Mouse (Mus musculus) midbrain, embryonic 11.5 days (tissue): ENCODE data around the gene Trappc11. TPM values are rescaled to one million over a fixed set of nuclear protein-coding genes. Genes with fewer than 3 reads are reported as not detected.

Experiments
- ATAC-seq: fragments of 200-750 bp; cut with Nextera tagmentation; 2 replicates; pipeline ENCODE4 v1.8.0; 2017; ENCODE audit warnings: moderate TSS enrichment, moderate library complexity; ENCODE audit not compliant: low FRiP score
- DNase-seq: peaks from one replicate; pipeline ENCODE4 v3.0.0; 2015; ENCODE audit warnings: low spot score; ENCODE audit errors: missing footprints
- H3K27ac ChIP-seq: fragments of 300-500 bp; sonication (generic); 2 replicates; pipeline ENCODE4 v1.5.1; 2014; ENCODE audit warnings: low read depth, low read length
- H3K27me3 ChIP-seq: fragments of 300-500 bp; sonication (generic); 2 replicates; pipeline ENCODE4 v1.6.1; 2014; ENCODE audit warnings: mild to moderate bottlenecking, low read length, moderate library complexity, mixed read lengths; ENCODE audit not compliant: control insufficient read depth, insufficient read depth
- H3K36me3 ChIP-seq: fragments of 300-500 bp; sonication (generic); 2 replicates; pipeline ENCODE4 v1.6.1; 2014; ENCODE audit warnings: mild to moderate bottlenecking, low read length, moderate library complexity, mixed read lengths; ENCODE audit not compliant: control insufficient read depth, insufficient read depth
- H3K4me1 ChIP-seq: fragments of 300-500 bp; sonication (generic); 2 replicates; pipeline ENCODE4 v1.6.1; 2014; ENCODE audit warnings: low read length; ENCODE audit not compliant: control insufficient read depth, insufficient read depth
- H3K4me2 ChIP-seq: fragments of 300-500 bp; sonication (generic); 2 replicates; pipeline ENCODE4 v1.6.1; 2014; ENCODE audit warnings: mild to moderate bottlenecking, moderate library complexity
- H3K4me3 ChIP-seq: fragments of 300-500 bp; sonication (generic); 2 replicates; pipeline ENCODE4 v1.5.1; 2014; ENCODE audit warnings: low read depth, low read length
- H3K9ac ChIP-seq: fragments of 300-500 bp; sonication (generic); 2 replicates; pipeline ENCODE4 v1.6.1; 2014; ENCODE audit warnings: low read length
- H3K9me3 ChIP-seq: fragments of 300-500 bp; sonication (generic); 2 replicates; pipeline ENCODE4 v1.6.1; 2016; ENCODE audit warnings: low read length; ENCODE audit not compliant: control insufficient read depth
- WGBS: fragments of 180-500 bp; shearing (Covaris S2); extraction: QIAGEN DNeasy Blood & Tissue Kit; methylation state at CpG from one replicate; pipeline ENCODE4 v1.1.7; 2014; 5-methylcytosine and 5-hydroxymethylcytosine counted together
- polyA plus RNA-seq: library from polyadenylated mRNA; unstranded; fragments of >200 nt; fragmentation: Nextera tagmentation; extraction: Ambion mirVana; gene quantifications from 2 replicates; pipeline ENCODE4 v1.2.1, GENCODE M21; 2014

Trappc11 gene
- polyA plus RNA-seq, 1 experiment from 2014 or later = 47.8 TPM

DNA sequence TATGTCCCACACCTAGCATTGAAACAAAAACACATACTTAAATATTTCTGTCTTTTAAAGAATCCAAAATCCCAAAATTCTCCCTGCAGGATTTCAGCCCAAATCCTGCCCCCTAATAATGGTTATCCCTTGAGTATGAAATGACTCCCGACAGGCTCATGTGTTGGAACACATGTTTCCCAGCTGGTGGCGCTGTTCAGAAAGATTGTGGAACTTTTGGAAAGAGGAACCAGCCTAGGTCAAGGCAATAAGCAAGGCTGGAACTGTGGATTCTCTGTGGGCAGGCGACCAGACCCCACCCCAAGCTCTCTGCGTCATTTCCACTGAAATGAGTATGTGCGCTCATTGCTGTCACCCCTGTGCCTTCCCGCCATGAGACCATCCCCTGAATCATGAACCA is 20.3 kb upstream of the Trappc11 start:
- Histone ChIP-seq H3K36me3 (peaks cover 7% of the 10 kb centered on the region; the same call in 1 of the 2 replicates), H3K9ac (no peak overlapping the region), H3K4me3 (no peak overlapping the region), H3K27ac (no peak overlapping the region), H3K9me3 (no peaks in the 10 kb centered on the region; the same call in 1 of the 2 replicates), H3K4me1 (no peaks in the 10 kb centered on the region), H3K27me3 (no peaks in the 10 kb centered on the region), H3K4me2 (no peak overlapping the region)
- no peak for DNase-seq
- WGBS = 85% methylated on average over 6 of the region's 6 CpGs
- ATAC-seq = no peak

- no peaks in the 10 kb centered on the region for H3K4me1 ChIP-seq
- no peaks in the 10 kb centered on the region for H3K27me3 ChIP-seq
- no peak overlapping the region for H3K4me2 ChIP-seq
- no peak overlapping the region for H3K4me3 ChIP-seq
- peaks cover 2% of the 10 kb centered on the region; the same call in 1 of the 2 replicates for H3K9me3 ChIP-seq
- no peak overlapping the region for H3K27ac ChIP-seq
- H3K36me3 ChIP-seq = peaks cover 17% of the 10 kb centered on the region
- H3K9ac ChIP-seq = no peak overlapping the region
- WGBS = 95% methylated on average over 10 of the region's 10 CpGs
- ATAC-seq = no peak
- no peak for DNase-seq
These were observed 13.8 kb upstream of the Trappc11 start for GRCm38 (mm10) chr8:47547102-47547501.

DNA sequence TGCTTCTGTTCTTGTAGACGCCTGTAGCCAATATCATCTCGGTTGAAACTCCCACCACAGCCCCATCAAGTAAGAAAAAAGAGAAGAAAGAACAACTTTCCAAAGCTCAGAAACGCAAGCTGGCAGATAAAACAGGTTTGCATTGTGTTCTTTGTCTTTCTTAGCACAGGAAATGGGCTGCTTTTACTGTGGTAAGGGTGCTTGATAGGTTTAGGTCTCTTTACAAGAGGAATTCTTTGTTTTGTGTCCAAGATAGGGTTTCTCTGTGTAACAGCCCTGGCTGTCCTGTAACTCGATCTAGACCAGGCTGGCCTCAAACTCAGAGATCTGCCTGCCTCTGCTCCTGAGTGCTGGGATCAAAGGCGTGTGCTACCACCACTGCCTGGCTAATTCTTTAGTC is 10.8 kb upstream of the Trappc11 start:
- Histone ChIP-seq H3K36me3 (peaks cover 14% of the 10 kb centered on the region), H3K27me3 (no peaks in the 10 kb centered on the region), H3K4me3 (no peak overlapping the region), H3K9ac (no peak overlapping the region), H3K4me2 (no peak overlapping the region), H3K27ac (no peak overlapping the region), H3K4me1 (no peaks in the 10 kb centered on the region), H3K9me3 (peaks cover 2% of the 10 kb centered on the region; the same call in 1 of the 2 replicates)
- 96% methylated on average over 5 of the region's 5 CpGs for WGBS
- no peak for ATAC-seq
- no peak for DNase-seq

- no peaks in the 10 kb centered on the region for H3K27me3 ChIP-seq
- H3K9me3 ChIP-seq = no peaks in the 10 kb centered on the region
- DNase-seq (no peak), ATAC-seq (no peak)
- no peaks in the 10 kb centered on the region for H3K4me1 ChIP-seq
- H3K27ac ChIP-seq = no peak overlapping the region
- no peak overlapping the region for H3K4me2 ChIP-seq
- no peak overlapping the region for H3K9ac ChIP-seq
- peaks cover 2% of the 10 kb centered on the region; the same call in 1 of the 2 replicates for H3K36me3 ChIP-seq
- no peak overlapping the region for H3K4me3 ChIP-seq
- 96% methylated on average over 16 of the region's 16 CpGs for WGBS
These were observed 9.5 kb upstream of the Trappc11 start for GRCm38 (mm10) chr8:47542746-47543145.

GRCm38 (mm10) chr8:47538323-47538722 is 5.1 kb upstream of the Trappc11 start:
- 69% methylated on average over 4 of the region's 4 CpGs for WGBS
- DNase-seq = no peak
- H3K9me3 ChIP-seq = no peaks in the 10 kb centered on the region
- H3K4me2 ChIP-seq = no peak overlapping the region
- H3K36me3 ChIP-seq = no peaks in the 10 kb centered on the region
- no peaks in the 10 kb centered on the region for H3K27me3 ChIP-seq
- H3K4me3 ChIP-seq = no peak overlapping the region
- ATAC-seq = no peak
- no peak overlapping the region for H3K27ac ChIP-seq
- H3K4me1 ChIP-seq = peaks cover 4% of the 10 kb centered on the region
- H3K9ac ChIP-seq = no peak overlapping the region

DNA sequence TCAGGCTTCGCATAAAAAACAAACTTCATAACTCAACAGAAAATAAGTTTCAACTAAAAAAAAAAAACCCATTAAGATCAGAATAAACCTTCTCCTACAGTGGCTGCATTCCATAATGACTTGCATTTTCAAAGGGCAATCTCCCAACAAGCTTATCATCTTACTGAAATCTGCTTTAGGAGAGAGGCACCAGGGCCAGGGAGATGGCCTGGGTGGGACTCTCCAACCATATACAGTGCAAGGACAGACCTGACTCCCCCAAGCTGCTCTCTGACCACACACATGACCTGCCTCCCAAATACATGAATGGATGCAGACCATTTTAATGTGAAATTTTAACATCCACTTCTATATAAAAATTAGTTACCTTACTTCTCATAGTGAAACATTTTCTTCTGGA is 5.2 kb downstream of the Trappc11 start:
- no peak overlapping the region for H3K4me3 ChIP-seq
- ATAC-seq = no peak
- no peaks in the 10 kb centered on the region for H3K9me3 ChIP-seq
- no peak overlapping the region for H3K27ac ChIP-seq
- peaks cover 4% of the 10 kb centered on the region; the same call in 1 of the 2 replicates for H3K4me1 ChIP-seq
- WGBS = 98% methylated on average over 1 of the region's 1 CpGs
- DNase-seq = no peak
- H3K27me3 ChIP-seq = no peaks in the 10 kb centered on the region
- peaks cover 9% of the 10 kb centered on the region; the same call in 1 of the 2 replicates for H3K36me3 ChIP-seq
- no peak overlapping the region for H3K4me2 ChIP-seq
- H3K9ac ChIP-seq = no peak overlapping the region

GRCm38 (mm10) chr8:47513601-47514000 is 19.7 kb downstream of the Trappc11 start:
- DNase-seq (no peak), ATAC-seq (no peak)
- Histone ChIP-seq H3K4me1 (no peaks in the 10 kb centered on the region), H3K4me3 (no peak overlapping the region), H3K9me3 (no peaks in the 10 kb centered on the region), H3K27ac (no peak overlapping the region), H3K4me2 (no peak overlapping the region), H3K9ac (no peak overlapping the region), H3K27me3 (no peaks in the 10 kb centered on the region), H3K36me3 (peaks cover 13% of the 10 kb centered on the region)
- 96% methylated on average over 15 of the region's 15 CpGs for WGBS

GRCm38 (mm10) chr8:47510930-47511329 is 22.3 kb downstream of the Trappc11 start:
- H3K27ac ChIP-seq = no peak overlapping the region
- H3K4me3 ChIP-seq = no peak overlapping the region
- 93% methylated on average over 9 of the region's 9 CpGs for WGBS
- peaks cover 13% of the 10 kb centered on the region for H3K36me3 ChIP-seq
- no peaks in the 10 kb centered on the region for H3K9me3 ChIP-seq
- H3K27me3 ChIP-seq = no peaks in the 10 kb centered on the region
- DNase-seq = no peak
- H3K9ac ChIP-seq = no peak overlapping the region
- H3K4me2 ChIP-seq = no peak overlapping the region
- H3K4me1 ChIP-seq = no peaks in the 10 kb centered on the region
- ATAC-seq = no peak

- Histone ChIP-seq H3K9me3 (no peaks in the 10 kb centered on the region), H3K36me3 (peaks cover 12% of the 10 kb centered on the region; the same call in 1 of the 2 replicates), H3K27me3 (no peaks in the 10 kb centered on the region), H3K4me1 (no peaks in the 10 kb centered on the region), H3K27ac (no peak overlapping the region), H3K9ac (no peak overlapping the region), H3K4me3 (no peak overlapping the region), H3K4me2 (no peak overlapping the region)
- ATAC-seq (no peak), DNase-seq (no peak)
- 84% methylated on average over 12 of the region's 12 CpGs for WGBS
These were observed 27.8 kb downstream of the Trappc11 start for GRCm38 (mm10) chr8:47505431-47505830.
